Mouse (Mus musculus) limb, embryonic 11.5 days (tissue): ENCODE results near the gene Ugt1a2. TPM values are rescaled to one million over a fixed set of nuclear protein-coding genes. Genes with fewer than 3 reads are reported as not detected.

Experiments
- ATAC-seq: fragments of 200-750 bp; cut with Nextera tagmentation; 2 replicates; pipeline ENCODE4 v1.8.0; 2017; ENCODE audit warnings: low read depth; ENCODE audit not compliant: insufficient number of reproducible peaks, low FRiP score, low TSS enrichment
- DNase-seq: peaks from one replicate; pipeline ENCODE4 v3.0.0-alpha.2; 2015; ENCODE audit warnings: low spot score
- H3K27ac ChIP-seq: fragments of 300-500 bp; sonication (generic); replicated peaks from 2 replicates; pipeline ENCODE4 v1.5.1; 2014; ENCODE audit warnings: low read depth, mild to moderate bottlenecking, low read length
- H3K27me3 ChIP-seq: fragments of 300-500 bp; sonication (generic); 2 replicates; pipeline ENCODE4 v1.6.1; 2014; ENCODE audit warnings: mild to moderate bottlenecking, low read length, mixed read lengths; ENCODE audit not compliant: control insufficient read depth, insufficient read depth
- H3K36me3 ChIP-seq: fragments of 300-500 bp; sonication (generic); 2 replicates; pipeline ENCODE4 v1.6.1; 2014; ENCODE audit warnings: mild to moderate bottlenecking, low read length, moderate library complexity, mixed read lengths; ENCODE audit not compliant: control insufficient read depth, insufficient read depth
- H3K4me1 ChIP-seq: fragments of 300-500 bp; sonication (generic); 2 replicates; pipeline ENCODE4 v1.6.1; 2014; ENCODE audit warnings: low read length, mixed read lengths; ENCODE audit not compliant: control insufficient read depth, insufficient read depth
- H3K4me2 ChIP-seq: fragments of 300-500 bp; sonication (generic); 2 replicates; pipeline ENCODE4 v1.6.1; 2014; ENCODE audit warnings: low read depth, mild to moderate bottlenecking, moderate library complexity; ENCODE audit not compliant: severe bottlenecking
- H3K4me3 ChIP-seq: fragments of 300-500 bp; sonication (generic); 2 replicates; pipeline ENCODE4 v1.5.1; 2014; ENCODE audit warnings: low read depth, low read length
- H3K9ac ChIP-seq: fragments of 300-500 bp; sonication (generic); 2 replicates; pipeline ENCODE4 v1.6.1; 2014; ENCODE audit warnings: mild to moderate bottlenecking, low read length
- H3K9me3 ChIP-seq: fragments of 300-500 bp; sonication (generic); 2 replicates; pipeline ENCODE4 v1.6.1; 2016; ENCODE audit warnings: low read length; ENCODE audit not compliant: control insufficient read depth
- WGBS: fragments of 180-500 bp; shearing (Covaris S2); extraction: QIAGEN DNeasy Blood & Tissue Kit; methylation state at CpG from one replicate; pipeline ENCODE4 v1.1.7; 2014; 5-methylcytosine and 5-hydroxymethylcytosine counted together
- polyA plus RNA-seq: library from polyadenylated mRNA; unstranded; fragments of >200 nt; fragmentation: Nextera tagmentation; extraction: Ambion mirVana; gene quantifications from 2 replicates; pipeline ENCODE4 v1.2.1, GENCODE M21; 2014

Gene Ugt1a2
- polyA plus RNA-seq, 1 experiment from 2014 or later: not detected

DNA sequence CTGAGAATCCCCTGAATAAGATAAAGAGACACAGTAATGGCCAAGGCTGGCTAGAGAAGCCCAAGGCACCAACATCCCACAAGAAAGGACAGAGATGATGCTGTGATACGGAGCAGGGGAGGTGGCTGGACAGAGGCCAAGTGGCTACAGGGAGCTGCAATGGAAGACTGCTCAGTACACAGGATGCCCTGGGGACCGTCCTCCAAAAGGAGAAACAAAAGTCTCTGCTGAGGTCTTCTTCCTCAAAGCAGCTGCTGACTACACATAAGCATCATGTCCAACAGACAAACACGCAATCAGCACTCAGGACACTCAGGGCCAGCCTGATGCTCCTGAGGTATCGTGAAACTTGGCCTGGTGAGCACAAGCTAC, 64.5 kb downstream of the Ugt1a2 start:
- Histone ChIP-seq H3K4me3 (no peak overlapping the region), H3K9ac (no peak overlapping the region), H3K27ac (no peak overlapping the region), H3K4me1 (no peaks in the 10 kb centered on the region), H3K36me3 (peaks cover 90% of the 10 kb centered on the region), H3K27me3 (no peaks in the 10 kb centered on the region), H3K9me3 (peaks cover 39% of the 10 kb centered on the region), H3K4me2 (no peak overlapping the region)
- DNase-seq (no peak), ATAC-seq (no peak)
- WGBS: 82% methylated on average over 4 of the region's 4 CpGs

DNA sequence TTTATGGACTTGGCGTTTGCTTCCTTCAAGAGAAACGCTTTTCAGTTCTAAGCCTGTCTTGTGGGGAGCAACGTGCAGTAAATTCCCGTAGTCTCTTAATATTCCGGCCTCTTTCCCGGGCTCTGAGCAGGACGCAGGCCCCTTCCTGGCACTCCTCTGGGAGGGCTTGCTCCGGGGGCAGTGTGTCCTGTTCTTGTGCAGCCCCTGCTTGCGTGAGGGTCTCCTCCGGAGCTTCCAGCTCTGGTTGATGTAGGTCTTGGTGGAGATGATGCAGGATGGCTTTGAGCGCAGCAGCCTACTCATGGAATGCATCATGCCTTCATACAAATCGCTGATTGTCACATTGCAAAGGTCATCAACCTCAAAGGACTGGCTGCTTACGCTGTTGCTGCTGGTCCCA, 65.7 kb downstream of the Ugt1a2 start:
- H3K4me2 ChIP-seq: no peak overlapping the region
- no peak for DNase-seq
- WGBS: 89% methylated on average over 13 of the region's 13 CpGs
- H3K27me3 ChIP-seq: no peaks in the 10 kb centered on the region
- peaks cover 32% of the 10 kb centered on the region for H3K9me3 ChIP-seq
- peaks cover 86% of the 10 kb centered on the region for H3K36me3 ChIP-seq
- H3K27ac ChIP-seq: no peak overlapping the region
- no peak overlapping the region for H3K9ac ChIP-seq
- H3K4me3 ChIP-seq: no peak overlapping the region
- ATAC-seq: no peak
- no peaks in the 10 kb centered on the region for H3K4me1 ChIP-seq

DNA sequence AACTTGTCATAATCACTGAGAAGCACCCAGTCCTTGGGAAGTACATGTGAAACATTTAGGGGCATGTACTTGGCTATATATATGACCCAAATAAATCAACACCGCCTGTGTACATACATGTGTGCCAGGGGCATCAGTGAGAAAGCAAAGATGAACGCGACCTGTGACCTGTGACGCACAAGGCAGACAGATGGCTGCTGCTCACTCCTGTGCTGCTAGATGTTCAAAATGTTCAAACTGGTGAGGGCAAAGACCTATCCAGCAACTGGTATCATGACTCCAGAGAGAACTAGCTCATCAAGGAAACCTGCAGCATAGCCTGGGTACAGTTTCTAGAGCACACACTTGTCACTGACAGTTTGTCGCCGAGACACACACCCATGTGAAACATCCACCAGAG, 67.1 kb downstream of the Ugt1a2 start:
- ATAC-seq (no peak), DNase-seq (no peak)
- Histone ChIP-seq H3K4me2 (no peak overlapping the region), H3K27ac (no peak overlapping the region), H3K9ac (no peak overlapping the region), H3K4me1 (no peaks in the 10 kb centered on the region), H3K4me3 (no peak overlapping the region), H3K36me3 (peaks cover 87% of the 10 kb centered on the region), H3K9me3 (peaks cover 25% of the 10 kb centered on the region), H3K27me3 (no peaks in the 10 kb centered on the region)
- 92% methylated on average over 6 of the region's 6 CpGs for WGBS

DNA sequence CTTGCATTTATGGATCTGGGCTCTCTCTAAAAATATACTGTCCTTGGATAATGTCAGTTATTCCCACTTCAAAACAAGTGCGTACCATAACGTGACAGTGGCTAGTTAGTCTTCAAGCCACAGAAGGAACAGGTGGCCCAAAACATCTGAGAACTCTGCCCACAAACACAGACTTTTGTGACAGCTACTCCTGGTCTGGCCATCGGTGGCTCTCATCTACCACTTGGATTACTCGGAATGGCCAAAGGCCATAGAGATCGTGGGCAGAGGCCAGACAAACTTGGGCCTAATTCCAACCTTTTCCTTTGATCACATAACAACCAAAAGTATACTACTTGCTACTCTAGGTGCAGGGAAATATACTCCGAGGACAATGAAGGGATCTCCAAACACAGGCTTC, 67.7 kb downstream of the Ugt1a2 start:
- no peak for DNase-seq
- no peaks in the 10 kb centered on the region for H3K27me3 ChIP-seq
- WGBS: 87% methylated on average over 6 of the region's 6 CpGs
- no peak overlapping the region for H3K4me2 ChIP-seq
- H3K4me3 ChIP-seq: no peak overlapping the region
- peaks cover 20% of the 10 kb centered on the region for H3K9me3 ChIP-seq
- no peak overlapping the region for H3K9ac ChIP-seq
- peaks cover 86% of the 10 kb centered on the region for H3K36me3 ChIP-seq
- H3K27ac ChIP-seq: no peak overlapping the region
- H3K4me1 ChIP-seq: no peaks in the 10 kb centered on the region
- no peak for ATAC-seq

Other genes starting within 250 kb of the Ugt1a2 start
- gene Usp40, start 192.1 kb upstream of the Ugt1a2 start, polyA plus RNA-seq: 37.9 and 38.5 TPM in 2 replicates
- gene Ugt1a10, start 145.2 kb upstream of the Ugt1a2 start, polyA plus RNA-seq: not detected in 2 replicates
- not detected in 2 replicates for gene Ugt1a9, start 129.8 kb upstream of the Ugt1a2 start, polyA plus RNA-seq
- gene Ugt1a8, start 112.8 kb upstream of the Ugt1a2 start, polyA plus RNA-seq: not detected in 2 replicates
- gene Ugt1a7c, start 105.5 kb upstream of the Ugt1a2 start, polyA plus RNA-seq: 0.79 and 1.0 TPM in 2 replicates
- gene Ugt1a6b, start 97.3 kb upstream of the Ugt1a2 start, polyA plus RNA-seq: not detected in 2 replicates
- 0.04 and 0.34 TPM in 2 replicates for gene Ugt1a6a, start 65.8 kb upstream of the Ugt1a2 start, polyA plus RNA-seq
- not detected in 2 replicates for gene Ugt1a5, start 34.6 kb upstream of the Ugt1a2 start, polyA plus RNA-seq
- 10.7 and 12.8 TPM in 2 replicates for gene Dnajb3, start 5.2 kb downstream of the Ugt1a2 start, polyA plus RNA-seq
- gene Ugt1a1, start 11.4 kb downstream of the Ugt1a2 start, polyA plus RNA-seq: not detected in 2 replicates
- gene Mroh2a, start 26.4 kb downstream of the Ugt1a2 start, polyA plus RNA-seq: 1.6 and 1.9 TPM in 2 replicates
- 174 and 204 TPM in 2 replicates for gene Hjurp, start 77.0 kb downstream of the Ugt1a2 start, polyA plus RNA-seq
- gene Trpm8, start 77.1 kb downstream of the Ugt1a2 start, polyA plus RNA-seq: not detected in 2 replicates
- not detected in 2 replicates for gene Spp2, start 206.4 kb downstream of the Ugt1a2 start, polyA plus RNA-seq